Mouse (Mus musculus) cortical plate, adult 2 months (tissue): ENCODE data around the gene Slc25a5.

ENCODE experiments used
- CTCF ChIP-seq: fragments of 200-500 bp; IDR thresholded peaks from 2 replicates; pipeline ENCODE4 v1.5.1; 2011; ENCODE audit warnings: mild to moderate bottlenecking, control low read depth, low read length; ENCODE audit not compliant: insufficient read depth; ENCODE audit errors: extremely low read depth
- POLR2A ChIP-seq: fragments of 200-500 bp; IDR thresholded peaks from 2 replicates; pipeline ENCODE4 v1.6.1; 2011; ENCODE audit warnings: mild to moderate bottlenecking, low read length, control low read depth; ENCODE audit not compliant: insufficient read depth; ENCODE audit errors: extremely low read depth

DNA sequence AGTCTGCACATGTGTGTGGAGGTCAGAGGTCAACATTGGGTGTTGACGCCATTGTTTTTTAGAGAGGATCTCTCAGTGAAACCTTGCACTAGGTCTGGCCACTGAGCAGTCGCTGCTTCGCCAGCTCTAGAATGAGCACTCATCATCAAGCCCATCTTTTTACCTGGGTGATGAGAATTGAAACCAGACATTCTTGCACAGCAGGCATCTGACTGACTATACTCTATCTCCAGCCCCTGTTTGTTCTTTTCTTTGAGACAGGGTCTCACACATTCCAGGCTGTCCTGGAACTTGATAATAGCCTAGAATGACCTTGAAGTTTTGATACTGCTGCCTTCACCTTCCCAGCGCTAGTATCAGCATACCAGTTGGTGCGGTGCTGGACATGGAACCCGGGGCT, 22.9 kb upstream of the Slc25a5 start:
- no peak for TF ChIP-seq CTCF
- no peak for TF ChIP-seq POLR2A
